Mouse (Mus musculus): ENCODE measurements at regions not wholly inside any gene's neighbourhood (a gene's known extent, or its start where the extent isn't known, plus 50 kb on each side); places are given as distances from the start of the nearest gene placed in this dataset.

DNA sequence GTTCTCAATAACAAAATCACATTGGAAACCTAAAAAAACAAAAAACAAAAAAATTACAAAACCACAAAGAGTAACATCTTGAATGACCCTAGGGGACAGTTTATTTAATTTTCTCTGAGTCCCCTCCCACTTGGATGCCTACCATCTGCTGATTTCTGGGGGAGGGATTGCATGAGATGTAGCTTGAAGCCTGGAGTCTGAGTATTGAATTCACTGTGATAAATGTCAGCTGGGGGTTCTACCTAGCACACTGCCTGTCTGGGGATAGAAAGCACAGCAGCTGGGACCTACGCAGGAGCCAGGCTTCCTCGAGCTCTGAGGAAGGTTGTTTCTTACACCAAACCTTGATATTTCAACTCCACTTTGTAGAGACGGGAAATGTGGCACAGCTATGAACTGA, 224.4 kb downstream of the Icos start:
- TF ChIP-seq ZNF384 (IDR thresholded peaks at IDR 0.05; ENCODE audit: low read depth, low read length), result no peak
- no peak for TF ChIP-seq MAFK (IDR thresholded peaks at IDR 0.05; ENCODE audit: insufficient read depth, low read depth, low read length)

All from ES-E14 (cell line).